Mouse (Mus musculus) B cell, adult 67 days (primary cell): ENCODE results near the gene Ldhd. TPM values are rescaled to one million over a fixed set of nuclear protein-coding genes. Genes with fewer than 3 reads are reported as not detected.

ENCODE experiments used
- total RNA-seq, 2 experiments: library from RNA; stranded (reverse); gene quantifications; 4 replicates each; pipeline ENCODE4 v1.2.4; 2023

Gene Ldhd
- under 1 TPM in 1 of 2 experiments, not detected in 1; 0.23 TPM for total RNA-seq

GRCm38 (mm10) chr8:111630105-111630521 lies at the start of gene Ldhd:
Ldhd (minus strand) TSS chr8:111630374.

GRCm38 (mm10) chr8:111643264-111644141 lies 13.3 kb upstream of the Ldhd start, which contains the start of gene Zfp1:
Zfp1 (plus strand) TSS chr8:111643401.

Other genes starting within 250 kb of the Ldhd start
- gene Fa2h, start 236.6 kb downstream of the Ldhd start, total RNA-seq = not detected
- gene Wdr59, start 108.3 kb downstream of the Ldhd start, total RNA-seq = 10 to 100 TPM; 16.6 to 17.5 TPM
- gene Znrf1, start 94.3 kb downstream of the Ldhd start, total RNA-seq = 10 to 100 TPM; 28.4 to 31.7 TPM
- gene Zfp1, start 13.0 kb upstream of the Ldhd start, total RNA-seq = 10 to 100 TPM; 19.4 to 25.5 TPM
- gene Ctrb1, start 60.6 kb upstream of the Ldhd start, total RNA-seq = not detected
- under 1 TPM in 1 of 2 experiments, not detected in 1; 0.33 TPM for gene Bcar1, start 113.4 kb upstream of the Ldhd start, total RNA-seq
- 10 to 100 TPM; 44.7 to 49.1 TPM for gene Cfdp1, start 223.9 kb upstream of the Ldhd start, total RNA-seq
- 1 to 10 TPM; 4.7 to 5.2 TPM for gene Tmem170, start 246.4 kb upstream of the Ldhd start, total RNA-seq